Mouse (Mus musculus) stomach, postnatal 0 days (tissue): Measurements from ENCODE around the gene Tprgl.

Source experiments
- CTCF ChIP-seq: IDR thresholded peaks from 2 replicates; pipeline ENCODE4 v1.5.1; 2016; ENCODE audit warnings: antibody characterized with exemption, low read depth, mild to moderate bottlenecking, moderate library complexity
- EP300 ChIP-seq: optimal IDR thresholded peaks from 2 replicates; pipeline ENCODE3; 2016; ENCODE audit warnings: antibody characterized with exemption

- TF ChIP-seq CTCF (no peak), EP300 (no peak)
Measured at GRCm38 (mm10) chr4:154109850-154110243, 50.6 kb downstream of the Tprgl start.
